Mouse (Mus musculus): Measurements from ENCODE around the gene Ric1.

Ric1 gene

GRCm38 (mm10) chr19:29603548-29604353 is 81.7 kb downstream of the Ric1 start:
- DNase-seq (ENCODE audit: extremely low read depth, insufficient read length, low spot score) = peak; percentile 46

- no peak for DNase-seq (ENCODE audit: extremely low read depth, insufficient read length, low spot score)
Measured at GRCm38 (mm10) chr19:29604653-29605052, 82.6 kb downstream of the Ric1 start.

GRCm38 (mm10) chr19:29607521-29607920 is 85.4 kb downstream of the Ric1 start:
- DNase-seq (ENCODE audit: extremely low read depth, insufficient read length, low spot score) = no peak

GRCm38 (mm10) chr19:29608212-29608611 is 86.1 kb downstream of the Ric1 start:
- DNase-seq (ENCODE audit: extremely low read depth, insufficient read length, low spot score) = no peak

- no peak for DNase-seq (ENCODE audit: extremely low read depth, insufficient read length, low spot score)
Measured at GRCm38 (mm10) chr19:29610907-29611306, 88.8 kb downstream of the Ric1 start.

- DNase-seq (ENCODE audit: extremely low read depth, insufficient read length, low spot score) = no peak
Measured at GRCm38 (mm10) chr19:29612102-29612501, 90.0 kb downstream of the Ric1 start.

- peak; percentile 75 for DNase-seq (ENCODE audit: extremely low read depth, insufficient read length, low spot score)
Measured at GRCm38 (mm10) chr19:29641055-29641454, 119.0 kb downstream of the Ric1 start.

GRCm38 (mm10) chr19:29641510-29641909 is 119.4 kb downstream of the Ric1 start:
- no peak for DNase-seq (ENCODE audit: extremely low read depth, insufficient read length, low spot score)

- peak; percentile 18 for DNase-seq (ENCODE audit: extremely low read depth, insufficient read length, low spot score)
Measured at GRCm38 (mm10) chr19:29642211-29642610, 120.1 kb downstream of the Ric1 start.

GRCm38 (mm10) chr19:29643194-29643922 is 121.3 kb downstream of the Ric1 start:
- DNase-seq (ENCODE audit: extremely low read depth, insufficient read length, low spot score) = no peak

GRCm38 (mm10) chr19:29644747-29645146 is 122.7 kb downstream of the Ric1 start:
- DNase-seq (ENCODE audit: extremely low read depth, insufficient read length, low spot score) = peak; percentile 46

- peak; percentile 91 for DNase-seq (ENCODE audit: extremely low read depth, insufficient read length, low spot score)
Measured at GRCm38 (mm10) chr19:29647651-29648549, 125.8 kb downstream of the Ric1 start, which contains the start of gene Ermp1. Gene Ermp1 (minus strand): TSS chr19:29648415.

GRCm38 (mm10) chr19:29648550-29648914 is 126.5 kb downstream of the Ric1 start:
- DNase-seq (ENCODE audit: extremely low read depth, insufficient read length, low spot score) = no peak

- DNase-seq (ENCODE audit: extremely low read depth, insufficient read length, low spot score) = no peak
Measured at GRCm38 (mm10) chr19:29649683-29650082, 127.6 kb downstream of the Ric1 start.

- DNase-seq (ENCODE audit: extremely low read depth, insufficient read length, low spot score) = peak; percentile 31
Measured at GRCm38 (mm10) chr19:29653768-29654265, 131.7 kb downstream of the Ric1 start.

GRCm38 (mm10) chr19:29655148-29655547 is 133.1 kb downstream of the Ric1 start:
- DNase-seq (ENCODE audit: extremely low read depth, insufficient read length, low spot score) = no peak

- no peak for DNase-seq (ENCODE audit: extremely low read depth, insufficient read length, low spot score)
Measured at GRCm38 (mm10) chr19:29656029-29656428, 133.9 kb downstream of the Ric1 start.

Measured in 3134 (cell line).